Mouse (Mus musculus): Measurements from ENCODE around the gene Ccdc88a. TPM values are rescaled to one million over a fixed set of nuclear protein-coding genes. Genes with fewer than 3 reads are reported as not detected.
"Not testable (repeated sequence)": the region's sequence is repeated elsewhere in the genome, so short reads cannot be mapped to it uniquely, and the experiment has no call there.

Gene Ccdc88a
- total RNA-seq, 2 experiments from 2014 or later, result 2.2 to 2.3 TPM

- DNase-seq (ENCODE audit: low spot score), result no peak
Measured at GRCm38 (mm10) chr11:29448741-29449140, 75.3 kb downstream of the Ccdc88a start.

- no peak for DNase-seq (ENCODE audit: low spot score)
Measured at GRCm38 (mm10) chr11:29474676-29475075, 101.2 kb downstream of the Ccdc88a start.

- no peak for DNase-seq (ENCODE audit: low spot score)
Measured at GRCm38 (mm10) chr11:29493135-29493534, 119.7 kb downstream of the Ccdc88a start.

- DNase-seq (ENCODE audit: low spot score), result no peak
Measured at GRCm38 (mm10) chr11:29496962-29497361, 123.5 kb downstream of the Ccdc88a start.

- no peak for DNase-seq (ENCODE audit: low spot score)
Measured at GRCm38 (mm10) chr11:29503948-29504893, 130.8 kb downstream of the Ccdc88a start.

GRCm38 (mm10) chr11:29504899-29505625, 131.6 kb downstream of the Ccdc88a start:
- DNase-seq (ENCODE audit: low spot score), result no peak

- no peak for DNase-seq (ENCODE audit: low spot score)
Measured at GRCm38 (mm10) chr11:29509421-29509820, 136.0 kb downstream of the Ccdc88a start.

- DNase-seq (ENCODE audit: low spot score), result no peak
Measured at GRCm38 (mm10) chr11:29512818-29513535, 139.5 kb downstream of the Ccdc88a start.

GRCm38 (mm10) chr11:29514325-29514681, 140.8 kb downstream of the Ccdc88a start:
- DNase-seq (ENCODE audit: low spot score), result no peak

GRCm38 (mm10) chr11:29514682-29515412, 141.4 kb downstream of the Ccdc88a start, which contains the start of gene Prorsd1:
Gene Prorsd1, minus strand, starts transcription at chr11:29515033.
- DNase-seq (ENCODE audit: low spot score), result peak; percentile 91

- peak; percentile 66 for DNase-seq (ENCODE audit: low spot score)
Measured at GRCm38 (mm10) chr11:29525988-29526794, 152.7 kb downstream of the Ccdc88a start, which contains the start of gene Mtif2. Gene Mtif2, plus strand, starts transcription at chr11:29526408.

GRCm38 (mm10) chr11:29538201-29538600, 164.7 kb downstream of the Ccdc88a start:
- DNase-seq (ENCODE audit: low spot score), result no peak

GRCm38 (mm10) chr11:29544225-29544945, 170.9 kb downstream of the Ccdc88a start:
- DNase-seq (ENCODE audit: low spot score), result no peak

- not testable (repeated sequence) for DNase-seq (ENCODE audit: low spot score)
Measured at GRCm38 (mm10) chr11:29545150-29545752, 171.8 kb downstream of the Ccdc88a start.

- DNase-seq (ENCODE audit: low spot score), result not testable (repeated sequence)
Measured at GRCm38 (mm10) chr11:29546297-29546696, 172.8 kb downstream of the Ccdc88a start.

GRCm38 (mm10) chr11:29546762-29547161, 173.3 kb downstream of the Ccdc88a start:
- DNase-seq (ENCODE audit: low spot score), result no peak

- DNase-seq (ENCODE audit: low spot score), result no peak
Measured at GRCm38 (mm10) chr11:29547249-29547751, 173.8 kb downstream of the Ccdc88a start.

- DNase-seq (ENCODE audit: low spot score), result peak; percentile 94
Measured at GRCm38 (mm10) chr11:29547752-29548503, 174.5 kb downstream of the Ccdc88a start, which contains the start of the genes Clhc1 and Rps27a. Gene Clhc1, plus strand, starts transcription at chr11:29547950. Gene Rps27a, minus strand, starts transcription at chr11:29548109.
